Mouse (Mus musculus) hindbrain, postnatal 0 days (tissue): Measurements from ENCODE around the gene Sh3bgrl2. TPM values are rescaled to one million over a fixed set of nuclear protein-coding genes. Genes with fewer than 3 reads are reported as not detected.
"Not testable (repeated sequence)": the region's sequence is repeated elsewhere in the genome, so short reads cannot be mapped to it uniquely, and the experiment has no call there.

Source experiments
- ATAC-seq: fragments of 200-750 bp; cut with Nextera tagmentation; 2 replicates; pipeline ENCODE4 v1.8.0; 2017; ENCODE audit warnings: mild to moderate bottlenecking, moderate TSS enrichment, moderate library complexity
- DNase-seq: peaks from one replicate; pipeline ENCODE4 v3.0.0-alpha.2; 2015; ENCODE audit warnings: low spot score
- H3K27ac ChIP-seq: fragments of 300-500 bp; sonication (generic); 2 replicates; pipeline ENCODE4 v1.5.1; 2014; ENCODE audit warnings: mild to moderate bottlenecking
- H3K27me3 ChIP-seq: fragments of 300-500 bp; sonication (generic); 2 replicates; pipeline ENCODE4 v1.6.1; 2014; ENCODE audit warnings: low read length, mixed read lengths; ENCODE audit not compliant: insufficient read depth
- H3K36me3 ChIP-seq: fragments of 300-500 bp; sonication (generic); 2 replicates; pipeline ENCODE4 v1.6.1; 2014; ENCODE audit warnings: low read length, mixed read lengths; ENCODE audit not compliant: insufficient read depth
- H3K4me1 ChIP-seq: fragments of 300-500 bp; sonication (generic); 2 replicates; pipeline ENCODE4 v1.6.1; 2014; ENCODE audit warnings: antibody characterized with exemption, low read length, mixed read lengths; ENCODE audit not compliant: insufficient read depth
- H3K4me2 ChIP-seq: fragments of 300-500 bp; sonication (generic); 2 replicates; pipeline ENCODE4 v1.6.1; 2014; ENCODE audit warnings: low read depth, mild to moderate bottlenecking, low read length, moderate library complexity, mixed read lengths
- H3K4me3 ChIP-seq: fragments of 300-500 bp; sonication (generic); 2 replicates; pipeline ENCODE4 v1.5.1; 2014; ENCODE audit warnings: low read length
- H3K9ac ChIP-seq: fragments of 300-500 bp; sonication (generic); replicated peaks from 2 replicates; pipeline ENCODE4 v1.6.1; 2014; ENCODE audit warnings: mild to moderate bottlenecking, low read length, moderate library complexity, mixed read lengths
- H3K9me3 ChIP-seq: fragments of 300-500 bp; sonication (generic); 2 replicates; pipeline ENCODE4 v1.6.1; 2016; ENCODE audit warnings: low read length, mixed read lengths
- CTCF ChIP-seq: IDR thresholded peaks from 2 replicates; pipeline ENCODE4 v1.5.1; 2016; ENCODE audit warnings: antibody characterized with exemption, control low read depth, low read depth
- WGBS: fragments of 180-500 bp; shearing (Covaris S2); extraction: QIAGEN DNeasy Blood & Tissue Kit; methylation state at CpG from one replicate; pipeline ENCODE4 v1.1.7; 2014; 5-methylcytosine and 5-hydroxymethylcytosine counted together
- polyA plus RNA-seq: library from polyadenylated mRNA; unstranded; fragments of >200 nt; fragmentation: Nextera tagmentation; extraction: Ambion mirVana; gene quantifications from 2 replicates; pipeline ENCODE4 v1.2.1, GENCODE M21; 2015
- total RNA-seq: library from RNA; depleted of rRNA; stranded (reverse); fragments of >200 nt; gene quantifications from 2 replicates; pipeline ENCODE4 v1.2.3, GENCODE M21; 2014; rRNA removed

Gene Sh3bgrl2
- total RNA-seq (9.0 and 11.9 TPM in 2 replicates), polyA plus RNA-seq (7.1 and 10.0 TPM in 2 replicates)

GRCm38 (mm10) chr9:83547830-83548689 lies at the start of gene Sh3bgrl2:
Sh3bgrl2 (plus strand) TSS chr9:83548327.
- DNase-seq (peak; percentile 89), ATAC-seq (peak; percentile 96)
- Histone ChIP-seq H3K27ac (peak within 1 kb of the TSS; percentile 41; the same call in 1 of the 2 replicates), H3K9me3 (no peaks in the 10 kb centered on the region), H3K9ac (peak within 1 kb of the TSS; percentile 42), H3K4me3 (peak within 1 kb of the TSS; percentile 52), H3K4me2 (peak within 1 kb of the TSS; percentile 61), H3K4me1 (0 out of 2 replicates have a peak, but pooled peaks cover 6% of the 10 kb centered on the region), H3K36me3 (no peaks in the 10 kb centered on the region), H3K27me3 (no peaks in the 10 kb centered on the region)
- TF ChIP-seq CTCF = no peak
- 2% methylated on average over 76 of the region's 76 CpGs for WGBS

- H3K4me2 ChIP-seq, H3K9ac ChIP-seq, DNase-seq, H3K36me3 ChIP-seq, H3K9me3 ChIP-seq, H3K27me3 ChIP-seq, ATAC-seq, H3K27ac ChIP-seq, H3K4me3 ChIP-seq, H3K4me1 ChIP-seq: not testable (repeated sequence)
- 77% methylated on average over 5 of the region's 5 CpGs for WGBS
Measured at GRCm38 (mm10) chr9:83519081-83519480, 29.0 kb upstream of the Sh3bgrl2 start.

DNA sequence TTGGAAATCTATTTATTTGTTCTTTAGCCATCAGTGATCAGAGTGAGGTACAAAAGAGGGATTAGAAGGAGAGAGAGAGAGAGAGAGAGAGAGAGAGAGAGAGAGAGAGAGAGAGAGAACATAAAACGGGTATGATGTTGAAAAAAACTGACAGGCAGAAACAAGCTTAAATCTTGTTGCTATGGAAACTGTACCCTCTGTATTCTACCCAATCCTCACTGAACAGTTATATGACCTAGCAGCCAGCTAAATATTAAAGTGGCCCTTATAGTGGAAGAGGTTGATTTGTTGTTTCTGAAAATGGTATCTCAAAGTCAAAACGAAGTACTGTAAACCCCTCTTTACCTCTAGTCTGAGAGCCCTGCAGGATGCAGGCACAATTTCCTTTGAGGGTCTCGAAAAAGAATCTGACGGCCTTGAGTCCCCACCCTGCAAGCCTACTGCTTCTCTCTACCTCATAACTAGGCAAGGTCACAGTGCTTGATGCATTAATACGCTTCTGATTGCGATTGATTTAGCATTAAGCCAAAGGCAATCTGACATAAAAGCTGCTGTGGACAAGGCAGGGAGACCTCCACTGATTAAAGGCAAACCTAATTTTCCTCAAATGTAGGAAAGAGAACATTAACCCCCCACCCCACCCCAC lies 28.5 kb upstream of the Sh3bgrl2 start:
- ATAC-seq (peak; percentile 80; the same call in 1 of the 2 replicates), DNase-seq (peak; percentile 24)
- no peak for TF ChIP-seq CTCF
- 56% methylated on average over 6 of the region's 6 CpGs for WGBS
- H3K9ac ChIP-seq = no peak overlapping the region
- no peaks in the 10 kb centered on the region for H3K9me3 ChIP-seq
- H3K36me3 ChIP-seq = no peaks in the 10 kb centered on the region
- no peak overlapping the region for H3K4me3 ChIP-seq
- H3K4me2 ChIP-seq = no peak overlapping the region
- H3K4me1 ChIP-seq = no peaks in the 10 kb centered on the region
- no peak overlapping the region; the same call in 1 of the 2 replicates for H3K27ac ChIP-seq
- H3K27me3 ChIP-seq = no peaks in the 10 kb centered on the region

GRCm38 (mm10) chr9:83527341-83528060 lies 20.6 kb upstream of the Sh3bgrl2 start:
- Histone ChIP-seq H3K9me3 (no peaks in the 10 kb centered on the region), H3K36me3 (no peaks in the 10 kb centered on the region), H3K27me3 (no peaks in the 10 kb centered on the region), H3K4me2 (no peak overlapping the region), H3K27ac (no peak overlapping the region), H3K4me1 (no peaks in the 10 kb centered on the region), H3K9ac (no peak overlapping the region), H3K4me3 (no peak overlapping the region)
- no peak for TF ChIP-seq CTCF
- WGBS = 89% methylated on average over 7 of the region's 7 CpGs
- no peak for ATAC-seq
- no peak for DNase-seq

GRCm38 (mm10) chr9:83533044-83533769 lies 14.9 kb upstream of the Sh3bgrl2 start:
- no peak overlapping the region for H3K9ac ChIP-seq
- no peaks in the 10 kb centered on the region for H3K4me1 ChIP-seq
- H3K27me3 ChIP-seq = no peaks in the 10 kb centered on the region
- no peak overlapping the region for H3K27ac ChIP-seq
- no peaks in the 10 kb centered on the region for H3K9me3 ChIP-seq
- no peaks in the 10 kb centered on the region for H3K36me3 ChIP-seq
- WGBS = 84% methylated on average over 5 of the region's 5 CpGs
- H3K4me3 ChIP-seq = no peak overlapping the region
- no peak for TF ChIP-seq CTCF
- H3K4me2 ChIP-seq = no peak overlapping the region
- DNase-seq (no peak), ATAC-seq (no peak)

DNA sequence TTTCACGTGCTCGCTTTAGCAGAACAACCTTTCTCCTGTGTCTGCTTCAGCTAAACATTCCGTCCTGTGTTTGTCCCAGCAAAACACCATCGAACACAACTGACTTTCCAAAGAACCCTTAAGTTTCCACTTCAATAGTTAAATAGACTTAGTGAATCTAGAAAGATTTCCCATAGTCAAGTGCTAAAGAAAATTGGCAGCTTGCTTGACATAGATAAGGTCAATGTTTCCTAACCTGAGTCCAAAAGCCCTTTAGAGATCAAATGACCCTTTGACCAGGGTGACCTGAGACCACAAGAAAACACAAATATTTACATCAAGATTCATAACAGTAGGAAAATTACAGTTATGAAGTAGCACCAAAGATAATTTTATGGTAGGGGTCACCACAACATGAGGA lies 11.2 kb upstream of the Sh3bgrl2 start:
- ATAC-seq (no peak), DNase-seq (no peak)
- H3K4me3 ChIP-seq = no peak overlapping the region
- WGBS = 94% methylated on average over 4 of the region's 4 CpGs
- H3K4me2 ChIP-seq = no peak overlapping the region
- no peaks in the 10 kb centered on the region for H3K36me3 ChIP-seq
- no peak overlapping the region for H3K27ac ChIP-seq
- no peaks in the 10 kb centered on the region for H3K4me1 ChIP-seq
- TF ChIP-seq CTCF = no peak
- no peaks in the 10 kb centered on the region for H3K27me3 ChIP-seq
- H3K9me3 ChIP-seq = no peaks in the 10 kb centered on the region
- no peak overlapping the region for H3K9ac ChIP-seq
